Mouse (Mus musculus) liver, adult 2 months (tissue): Measurements from ENCODE around the gene Akip1. TPM values are rescaled to one million over a fixed set of nuclear protein-coding genes. Genes with fewer than 3 reads are reported as not detected.

ENCODE experiments used
- DNase-seq: peaks from one replicate; pipeline ENCODE4 v3.0.0-alpha.2; 2011; ENCODE audit warnings: low read depth, low spot score; ENCODE audit errors: extremely low read depth
- H3K27ac ChIP-seq: fragments of 200-500 bp; replicated peaks from 2 replicates; pipeline ENCODE4 v1.5.1; 2012; ENCODE audit warnings: low read depth, mild to moderate bottlenecking, control low read depth, inconsistent platforms, low read length; ENCODE audit not compliant: insufficient read depth
- H3K27me3 ChIP-seq: fragments of 200-500 bp; 2 replicates; pipeline ENCODE4 v1.6.1; 2012; ENCODE audit warnings: mild to moderate bottlenecking, moderate library complexity, low read length, inconsistent platforms; ENCODE audit not compliant: control insufficient read depth, insufficient read depth
- H3K36me3 ChIP-seq: fragments of 200-500 bp; 2 replicates; pipeline ENCODE4 v1.6.1; 2012; ENCODE audit warnings: low read length, inconsistent platforms; ENCODE audit not compliant: control insufficient read depth, insufficient read depth
- H3K4me1 ChIP-seq: fragments of 200-500 bp; 2 replicates; pipeline ENCODE4 v1.6.1; 2011; ENCODE audit warnings: low read length; ENCODE audit not compliant: control insufficient read depth, insufficient read depth
- H3K4me3 ChIP-seq: fragments of 200-500 bp; 2 replicates; pipeline ENCODE4 v1.5.1; 2011; ENCODE audit warnings: low read depth, mild to moderate bottlenecking, control low read depth, low read length, moderate library complexity; ENCODE audit not compliant: insufficient read depth
- H3K79me2 ChIP-seq: fragments of 200-500 bp; 2 replicates; pipeline ENCODE4 v1.6.1; 2012; ENCODE audit warnings: inconsistent platforms, mild to moderate bottlenecking, low read length, moderate library complexity; ENCODE audit not compliant: control insufficient read depth, insufficient read depth
- H3K9ac ChIP-seq: fragments of 200-500 bp; 2 replicates; pipeline ENCODE4 v1.6.1; 2012; ENCODE audit warnings: low read depth, mild to moderate bottlenecking, control low read depth, inconsistent platforms, low read length
- CTCF ChIP-seq: fragments of 200-500 bp; IDR thresholded peaks from 2 replicates; pipeline ENCODE4 v1.5.1; 2011; ENCODE audit warnings: low read depth, low read length, control low read depth
- POLR2A ChIP-seq: fragments of 200-500 bp; IDR thresholded peaks from 2 replicates; pipeline ENCODE4 v1.6.1; 2011; ENCODE audit warnings: low read length, control low read depth; ENCODE audit not compliant: insufficient read depth; ENCODE audit errors: extremely low read depth
- WGBS: fragments of 180-500 bp; shearing (Covaris S2); methylation state at CpG from one replicate; pipeline ENCODE4 v1.1.7; 2018; 5-methylcytosine and 5-hydroxymethylcytosine counted together
- polyA plus RNA-seq: library from polyadenylated mRNA; depleted of rRNA; stranded (reverse); fragments of >200 nt; gene quantifications from 2 replicates; pipeline ENCODE4 v1.2.3, GENCODE M21; 2012
- total RNA-seq: library from RNA; depleted of rRNA; stranded (reverse); fragments of >200 nt; gene quantifications from 2 replicates; pipeline ENCODE4 v1.2.3, GENCODE M21; 2014

Gene Akip1
- total and polyA plus RNA-seq, 2 experiments: 15.9 to 20.2 TPM

DNA sequence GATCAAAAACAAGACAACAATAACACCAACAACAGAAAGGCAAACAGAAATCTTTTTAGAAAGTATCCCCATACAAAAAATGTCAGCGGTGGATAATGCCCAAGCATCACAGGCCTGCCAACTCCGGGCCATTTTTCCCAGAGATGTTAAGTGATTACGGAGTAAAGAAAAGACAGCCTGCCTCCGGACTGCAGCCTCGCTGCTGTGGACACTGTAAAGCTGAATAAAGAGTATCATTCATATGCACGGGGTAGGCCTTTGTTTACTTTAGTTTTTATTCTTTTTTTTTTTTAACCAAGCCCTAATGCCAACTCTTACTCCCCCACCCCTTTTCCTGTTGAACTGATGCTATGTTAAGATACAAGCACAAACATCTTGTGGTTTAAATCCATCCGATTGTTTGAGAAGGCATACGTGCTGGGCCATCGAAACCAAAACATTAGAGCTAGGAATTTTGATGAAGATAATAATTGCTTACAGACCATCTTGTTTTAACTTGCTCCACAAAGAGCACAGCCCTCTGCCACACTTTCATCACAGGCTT, 16.8 kb upstream of the Akip1 start:
- WGBS: 75% methylated on average over 9 of the region's 9 CpGs

DNA sequence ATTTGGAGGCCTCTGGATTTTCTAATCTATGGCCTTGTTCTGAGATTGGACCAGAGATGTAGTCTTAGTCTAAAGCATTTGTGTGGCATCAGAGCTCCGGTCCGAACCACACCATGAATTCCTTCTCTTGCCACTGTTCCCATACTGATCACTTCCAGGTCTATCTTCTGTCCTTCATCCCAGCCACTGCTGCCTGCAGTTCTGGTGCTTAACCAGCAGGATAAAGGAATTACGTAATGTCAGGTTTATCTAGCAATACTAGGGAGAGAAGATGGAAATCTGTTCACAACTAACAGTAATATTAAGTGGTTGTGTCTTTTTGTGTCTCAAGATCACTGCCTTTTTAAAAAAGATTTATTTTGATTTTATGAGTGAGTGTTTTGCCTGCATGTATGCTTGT, 13.4 kb upstream of the Akip1 start:
- no peak for DNase-seq
- no peaks in the 10 kb centered on the region for H3K36me3 ChIP-seq
- no peaks in the 10 kb centered on the region for H3K4me1 ChIP-seq
- no peaks in the 10 kb centered on the region for H3K79me2 ChIP-seq
- H3K27ac ChIP-seq: no peak overlapping the region
- no peak for TF ChIP-seq CTCF
- TF ChIP-seq POLR2A: no peak
- 90% methylated on average over 3 of the region's 3 CpGs for WGBS
- no peaks in the 10 kb centered on the region for H3K27me3 ChIP-seq
- no peak overlapping the region for H3K4me3 ChIP-seq
- H3K9ac ChIP-seq: no peak overlapping the region

More for the DNA sequence above, 16.8 kb upstream of the Akip1 start:
- no peak overlapping the region for H3K9ac ChIP-seq
- H3K27me3 ChIP-seq: no peaks in the 10 kb centered on the region
- no peaks in the 10 kb centered on the region for H3K79me2 ChIP-seq
- no peak for TF ChIP-seq POLR2A
- no peak for TF ChIP-seq CTCF
- no peak overlapping the region for H3K27ac ChIP-seq
- no peaks in the 10 kb centered on the region; the same call in 1 of the 2 replicates for H3K4me1 ChIP-seq
- H3K4me3 ChIP-seq: no peak overlapping the region
- no peaks in the 10 kb centered on the region for H3K36me3 ChIP-seq
- DNase-seq: no peak

DNA sequence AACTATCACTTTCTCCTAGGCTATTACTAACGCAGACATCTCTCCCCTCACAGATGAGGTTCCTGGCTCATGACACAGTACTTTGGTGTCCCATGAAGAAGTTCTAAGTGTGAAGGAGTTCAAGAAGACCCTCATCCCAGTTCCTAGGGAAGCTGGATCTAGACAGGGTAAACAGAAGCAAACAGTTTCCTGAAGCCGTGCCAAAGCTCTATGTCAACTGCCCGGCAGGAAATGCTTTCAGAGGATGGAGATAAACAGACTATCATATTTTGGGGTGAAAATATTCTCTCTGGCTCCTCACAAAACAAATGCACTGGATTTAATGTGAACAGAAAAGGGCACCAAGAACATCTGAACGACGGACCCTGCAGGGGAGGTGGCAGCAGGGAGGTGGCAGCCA, 12.5 kb upstream of the Akip1 start:
- no peak overlapping the region for H3K4me3 ChIP-seq
- DNase-seq: peak; percentile 19
- H3K27ac ChIP-seq: peak overlapping the region; percentile 41; the same call in 1 of the 2 replicates
- no peak overlapping the region for H3K9ac ChIP-seq
- H3K27me3 ChIP-seq: no peaks in the 10 kb centered on the region
- no peaks in the 10 kb centered on the region for H3K36me3 ChIP-seq
- 65% methylated on average over 5 of the region's 5 CpGs for WGBS
- H3K79me2 ChIP-seq: no peaks in the 10 kb centered on the region
- H3K4me1 ChIP-seq: no peaks in the 10 kb centered on the region
- no peak for TF ChIP-seq POLR2A
- TF ChIP-seq CTCF: no peak

DNA sequence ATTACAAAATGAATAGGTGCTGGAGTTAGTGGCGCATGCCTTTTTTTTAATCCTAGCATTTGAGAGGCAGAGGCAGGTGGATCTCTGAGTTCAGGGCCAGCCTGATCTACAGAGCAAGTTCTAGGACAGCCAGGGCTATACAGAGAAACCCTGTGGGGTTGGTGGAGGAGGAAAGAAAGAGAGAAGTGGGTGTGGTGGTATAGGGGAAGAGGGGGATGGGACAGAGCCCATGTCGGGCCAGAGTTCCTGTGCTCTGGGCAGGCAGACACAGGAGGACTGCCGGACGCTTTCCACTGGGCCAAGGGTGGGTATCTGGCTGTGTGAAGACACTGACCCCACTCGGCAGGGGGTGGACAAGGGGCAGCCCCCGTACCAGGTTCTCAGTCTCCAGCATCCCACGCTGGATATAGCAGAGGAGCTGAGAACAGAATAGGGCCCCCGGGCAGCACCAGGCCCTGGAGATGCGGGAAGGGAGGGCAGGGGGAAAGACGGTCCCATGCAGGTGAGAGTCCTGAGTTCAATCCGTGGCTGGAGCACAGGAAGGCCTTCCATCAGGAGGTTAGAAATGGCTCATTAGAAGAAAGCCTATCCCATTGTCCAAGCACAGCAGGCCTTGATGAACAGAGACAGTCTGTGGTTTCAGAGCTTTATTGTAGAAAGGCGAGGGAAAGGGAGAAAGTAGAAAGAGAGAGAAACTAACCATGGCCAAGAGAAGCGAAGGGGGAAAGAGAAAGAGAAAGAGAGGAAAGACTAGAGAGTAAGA, 8.7 kb upstream of the Akip1 start:
- no peaks in the 10 kb centered on the region for H3K4me1 ChIP-seq
- H3K36me3 ChIP-seq: no peaks in the 10 kb centered on the region
- no peaks in the 10 kb centered on the region for H3K27me3 ChIP-seq
- no peak overlapping the region for H3K27ac ChIP-seq
- no peak overlapping the region for H3K9ac ChIP-seq
- TF ChIP-seq CTCF (no peak), POLR2A (no peak)
- 85% methylated on average over 13 of the region's 13 CpGs for WGBS
- no peak for DNase-seq
- H3K4me3 ChIP-seq: no peak overlapping the region
- H3K79me2 ChIP-seq: no peaks in the 10 kb centered on the region

DNA sequence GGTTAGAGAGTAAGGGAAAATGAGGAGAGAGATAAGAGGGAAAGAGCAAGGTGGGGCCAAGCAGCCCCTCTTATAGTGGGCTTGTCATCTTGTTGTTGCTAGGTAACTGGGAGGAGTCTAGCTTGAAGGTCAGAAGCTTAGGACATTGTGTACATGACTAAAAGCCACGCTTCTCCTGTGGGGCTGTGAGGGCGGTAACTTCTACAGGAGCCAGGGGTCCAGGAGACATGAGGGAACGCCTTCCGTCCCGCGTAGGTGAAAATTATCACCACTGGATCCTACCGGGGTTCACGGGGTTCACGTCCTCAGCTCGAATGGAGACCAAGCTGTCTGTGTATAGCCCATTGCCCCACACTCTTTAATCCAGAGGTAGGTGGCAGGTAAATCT, 8.2 kb upstream of the Akip1 start:
- H3K79me2 ChIP-seq: no peaks in the 10 kb centered on the region
- DNase-seq: no peak
- 94% methylated on average over 10 of the region's 10 CpGs for WGBS
- no peaks in the 10 kb centered on the region for H3K4me1 ChIP-seq
- H3K27me3 ChIP-seq: no peaks in the 10 kb centered on the region
- no peak overlapping the region for H3K4me3 ChIP-seq
- no peaks in the 10 kb centered on the region for H3K36me3 ChIP-seq
- no peak overlapping the region for H3K9ac ChIP-seq
- no peak overlapping the region for H3K27ac ChIP-seq
- TF ChIP-seq POLR2A (no peak), CTCF (no peak)

DNA sequence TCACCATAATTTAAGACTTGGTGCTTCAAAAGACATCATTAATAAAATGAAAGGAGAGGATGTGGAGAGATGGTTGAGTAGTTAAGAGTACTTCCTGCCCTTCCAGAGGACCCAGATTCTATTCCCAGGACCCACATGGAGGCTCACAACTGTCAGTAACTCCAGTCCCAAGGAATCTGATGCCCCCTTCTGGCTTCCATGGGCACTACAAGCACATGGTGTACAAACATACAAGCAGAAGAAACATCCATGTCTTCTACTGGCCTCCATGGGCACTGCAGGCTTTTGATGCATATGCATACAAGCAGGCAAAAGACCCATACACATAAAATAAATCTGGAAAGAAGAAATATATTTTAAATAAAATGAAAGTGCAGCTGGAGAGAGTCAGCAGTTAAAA, 3.3 kb upstream of the Akip1 start:
- DNase-seq: no peak
- no peak overlapping the region for H3K4me3 ChIP-seq
- H3K36me3 ChIP-seq: no peaks in the 10 kb centered on the region
- TF ChIP-seq POLR2A (no peak), CTCF (no peak)
- no peaks in the 10 kb centered on the region for H3K27me3 ChIP-seq
- H3K27ac ChIP-seq: no peak overlapping the region
- H3K9ac ChIP-seq: no peak overlapping the region
- no peaks in the 10 kb centered on the region for H3K79me2 ChIP-seq
- peaks cover 5% of the 10 kb centered on the region; the same call in 1 of the 2 replicates for H3K4me1 ChIP-seq
